Mouse (Mus musculus): Measurements from ENCODE around the gene Rbbp9.

- TF ChIP-seq CTCF (IDR thresholded peaks at IDR 0.05; ENCODE audit: control insufficient read depth, insufficient read depth, insufficient read length) (no peak), USF1 (IDR thresholded peaks at IDR 0.05; ENCODE audit: low read depth) (no peak), MAX (IDR thresholded peaks at IDR 0.05) (no peak)
These were observed 3.2 kb upstream of the Rbbp9 start for GRCm38 (mm10) chr2:144553905-144554304.

All from C2C12 (cell line).